Mouse (Mus musculus) liver, embryonic 14.5 days (tissue): ENCODE measurements around the gene Rbms3. TPM values are rescaled to one million over a fixed set of nuclear protein-coding genes. Genes with fewer than 3 reads are reported as not detected.

Experiments
- ATAC-seq: fragments of 200-750 bp; cut with Nextera tagmentation; 2 replicates; pipeline ENCODE4 v1.8.0; 2017; ENCODE audit warnings: moderate number of reproducible peaks, mild to moderate bottlenecking, moderate library complexity; ENCODE audit not compliant: insufficient read depth
- DNase-seq, 3 experiments: peaks; one replicate each; pipeline ENCODE4 v3.0.0-alpha.2; 2012 to 2013; ENCODE audit warnings: low read depth in 3 of 3, low spot score in 3 of 3
- H3K27ac ChIP-seq: fragments of 300-500 bp; sonication (generic); 2 replicates; pipeline ENCODE4 v1.5.1; 2014; ENCODE audit warnings: moderate library complexity, mild to moderate bottlenecking, control low read depth, inconsistent platforms
- H3K27me3 ChIP-seq: fragments of 300-500 bp; sonication (generic); 2 replicates; pipeline ENCODE4 v1.6.1; 2014; ENCODE audit warnings: mild to moderate bottlenecking, low read length, moderate library complexity; ENCODE audit not compliant: control insufficient read depth, insufficient read depth
- H3K36me3 ChIP-seq: fragments of 300-500 bp; sonication (generic); replicated peaks from 2 replicates; pipeline ENCODE4 v1.6.1; 2014; ENCODE audit warnings: low read depth; ENCODE audit not compliant: control insufficient read depth, insufficient read depth
- H3K4me1 ChIP-seq, 2 experiments: fragments of 200-500 bp in 1 of 2; fragments of 300-500 bp in 1 of 2; sonication (generic) in 1 of 2; replicated peaks; 2 replicates each; pipeline ENCODE4 v1.6.1; 2012 to 2014; ENCODE audit warnings: antibody characterized with exemption in 1 of 2, inconsistent platforms in 1 of 2, low read length in 1 of 2; ENCODE audit not compliant: control insufficient read depth in 2 of 2, insufficient read depth in 2 of 2
- H3K4me2 ChIP-seq: fragments of 300-500 bp; sonication (generic); 2 replicates; pipeline ENCODE4 v1.6.1; 2014; ENCODE audit warnings: low read depth, mild to moderate bottlenecking, control low read depth, moderate library complexity
- H3K4me3 ChIP-seq, 2 experiments: fragments of 200-500 bp in 1 of 2; fragments of 300-500 bp in 1 of 2; sonication (generic) in 1 of 2; 2 replicates each; pipeline ENCODE4 v1.5.1; 2012 to 2014; ENCODE audit warnings: low read depth in 2 of 2, low read length in 2 of 2, mild to moderate bottlenecking in 2 of 2, control low read depth in 1 of 2, inconsistent platforms in 1 of 2, moderate library complexity in 1 of 2; ENCODE audit not compliant: insufficient read depth in 1 of 2
- H3K9ac ChIP-seq: fragments of 300-500 bp; sonication (generic); replicated peaks from 2 replicates; pipeline ENCODE4 v1.6.1; 2014; ENCODE audit warnings: mild to moderate bottlenecking, control low read depth, moderate library complexity
- H3K9me3 ChIP-seq: fragments of 300-500 bp; sonication (generic); 2 replicates; pipeline ENCODE4 v1.6.1; 2016; ENCODE audit warnings: low read length, mixed read lengths; ENCODE audit not compliant: control insufficient read depth
- CTCF ChIP-seq: IDR thresholded peaks from 2 replicates; pipeline ENCODE4 v1.5.1; 2016; ENCODE audit warnings: antibody characterized with exemption, low read depth, control low read depth
- EP300 ChIP-seq: IDR thresholded peaks from 2 replicates; pipeline ENCODE4 v1.6.1; 2016; ENCODE audit warnings: antibody characterized with exemption, low read depth
- WGBS: fragments of 180-500 bp; shearing (Covaris S2); extraction: QIAGEN DNeasy Blood & Tissue Kit; methylation state at CpG from one replicate; pipeline ENCODE4 v1.1.7; 2014; ENCODE audit not compliant: insufficient replicate concordance; 5-methylcytosine and 5-hydroxymethylcytosine counted together
- polyA plus RNA-seq, 2 experiments: library from polyadenylated mRNA; depleted of rRNA in 1 of 2; stranded (reverse) in 1 of 2; unstranded in 1 of 2; fragments of >200 nt; fragmentation: Nextera tagmentation in 1 of 2; extraction: Ambion mirVana in 1 of 2; gene quantifications; 2 replicates each; pipeline versions ENCODE4 v1.2.1 to v1.2.3; 2012 to 2014

Rbms3 gene
- polyA plus RNA-seq, 2 experiments = 0.88 to 2.4 TPM

- Histone ChIP-seq H3K4me2 (no peak overlapping the region), H3K27ac (no peak overlapping the region), H3K4me3 (no peak overlapping the region), H3K27me3 (no peaks in the 10 kb centered on the region), H3K9me3 (no peaks in the 10 kb centered on the region), H3K4me1 (no peaks in the 10 kb centered on the region), H3K36me3 (no peaks in the 10 kb centered on the region), H3K9ac (no peak overlapping the region)
- TF ChIP-seq EP300 = no peak
- WGBS = 72% methylated on average over 9 of the region's 9 CpGs
- DNase-seq (no peak), ATAC-seq (no peak)
Measured at GRCm38 (mm10) chr9:117085706-117086105, 544.0 kb downstream of the Rbms3 start.

- Histone ChIP-seq H3K4me2 (no peak overlapping the region), H3K9me3 (no peaks in the 10 kb centered on the region), H3K9ac (no peak overlapping the region), H3K4me3 (no peak overlapping the region), H3K27ac (no peak overlapping the region), H3K4me1 (no peaks in the 10 kb centered on the region), H3K27me3 (no peaks in the 10 kb centered on the region), H3K36me3 (no peaks in the 10 kb centered on the region)
- TF ChIP-seq CTCF (no peak), EP300 (no peak)
- DNase-seq (no peak), ATAC-seq (no peak)
- 63% methylated on average over 2 of the region's 2 CpGs for WGBS
Measured at GRCm38 (mm10) chr9:117084471-117084870, 545.2 kb downstream of the Rbms3 start.

DNA sequence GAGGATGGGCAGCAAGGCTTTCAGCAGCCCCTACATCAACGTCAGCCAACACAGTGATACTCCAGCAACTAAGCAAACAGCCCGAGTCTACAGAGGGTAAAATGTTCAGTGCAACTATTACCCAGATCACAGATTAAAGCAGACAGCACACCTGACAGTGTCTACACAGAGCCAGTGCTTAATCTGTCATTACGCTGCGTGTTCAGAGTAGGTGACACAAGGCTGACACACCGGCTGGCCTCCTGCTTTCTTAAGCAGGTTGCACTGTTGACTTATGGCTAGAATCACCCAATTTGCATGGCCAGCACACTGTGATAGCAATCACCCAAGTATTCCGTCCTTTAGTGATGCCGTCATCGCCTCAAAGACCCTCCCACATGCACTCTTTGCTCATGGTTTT lies 550.2 kb downstream of the Rbms3 start:
- no peak for TF ChIP-seq CTCF
- TF ChIP-seq EP300 = no peak
- Histone ChIP-seq H3K27me3 (no peaks in the 10 kb centered on the region), H3K4me2 (no peak overlapping the region), H3K4me3 (no peak overlapping the region), H3K9me3 (no peaks in the 10 kb centered on the region), H3K4me1 (peaks cover 0 to 4% of the 10 kb centered on the region in 2 experiments; a peak in 1 of 4 replicates), H3K36me3 (no peaks in the 10 kb centered on the region), H3K27ac (no peak overlapping the region), H3K9ac (no peak overlapping the region)
- ATAC-seq = no peak
- WGBS = 63% methylated on average over 8 of the region's 8 CpGs
- no peak for DNase-seq

DNA sequence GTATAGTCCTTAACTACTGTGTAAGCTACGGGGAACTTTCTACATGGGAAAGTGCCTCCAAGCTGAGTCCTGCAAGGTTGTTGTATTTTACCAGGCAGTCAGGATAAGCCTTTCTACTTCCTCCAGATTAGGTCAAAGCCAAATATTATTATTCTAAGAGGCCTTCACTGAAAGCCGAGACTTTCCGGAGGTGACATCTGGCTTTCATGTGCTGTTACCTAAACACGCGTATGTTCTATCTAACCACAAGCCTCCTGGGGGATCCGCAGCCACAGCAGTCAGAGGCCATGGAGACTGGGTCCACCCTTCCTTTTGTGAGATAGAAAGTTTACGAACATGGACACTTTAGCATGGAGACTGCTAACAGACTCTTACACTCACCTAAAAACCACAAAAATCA lies 552.2 kb downstream of the Rbms3 start:
- TF ChIP-seq CTCF = no peak
- no peak for TF ChIP-seq EP300
- no peak overlapping the region for H3K4me2 ChIP-seq
- H3K36me3 ChIP-seq = no peaks in the 10 kb centered on the region
- DNase-seq = no peak
- H3K9me3 ChIP-seq = no peaks in the 10 kb centered on the region
- no peak for ATAC-seq
- H3K4me3 ChIP-seq = no peak overlapping the region
- peaks cover 0 to 4% of the 10 kb centered on the region in 2 experiments; a peak in 1 of 4 replicates for H3K4me1 ChIP-seq
- 42% methylated on average over 7 of the region's 7 CpGs for WGBS
- H3K27me3 ChIP-seq = no peaks in the 10 kb centered on the region
- no peak overlapping the region for H3K27ac ChIP-seq
- H3K9ac ChIP-seq = no peak overlapping the region

DNA sequence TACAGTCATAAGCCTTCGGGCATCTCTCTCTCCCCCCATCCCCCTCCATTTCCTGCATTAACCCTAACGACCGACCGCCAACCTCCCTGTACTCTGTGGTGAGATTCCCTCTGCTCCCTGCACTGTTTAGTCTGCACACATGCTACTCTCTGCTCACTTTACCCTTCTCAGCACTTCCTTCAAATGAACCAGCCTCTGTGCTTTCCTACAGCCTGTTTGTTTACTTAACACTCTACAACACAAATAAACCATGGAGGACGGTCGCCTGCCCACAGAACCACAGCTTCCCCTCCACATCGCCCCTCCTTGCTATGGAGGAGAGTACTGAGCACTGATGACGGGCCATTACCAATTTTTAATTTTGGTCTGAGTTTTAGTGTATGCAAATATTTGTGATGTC lies 552.9 kb downstream of the Rbms3 start:
- Histone ChIP-seq H3K4me1 (peaks cover 0 to 4% of the 10 kb centered on the region in 2 experiments; a peak in 1 of 4 replicates), H3K9ac (no peak overlapping the region), H3K27ac (no peak overlapping the region), H3K27me3 (no peaks in the 10 kb centered on the region), H3K36me3 (no peaks in the 10 kb centered on the region), H3K9me3 (no peaks in the 10 kb centered on the region), H3K4me2 (no peak overlapping the region), H3K4me3 (no peak overlapping the region)
- ATAC-seq (no peak), DNase-seq (no peak)
- 11% methylated on average over 8 of the region's 8 CpGs for WGBS
- no peak for TF ChIP-seq CTCF
- no peak for TF ChIP-seq EP300
